Mouse (Mus musculus): Measurements from ENCODE around the gene Rnf141. TPM values are rescaled to one million over a fixed set of nuclear protein-coding genes. Genes with fewer than 3 reads are reported as not detected.
A peak's percentile ranks its signal among the peaks of the same experiment; 100 is the strongest.

Gene Rnf141
- polyA plus RNA-seq (2014; fragmentation: Nextera tagmentation; extraction: Ambion mirVana): 41.4 and 45.6 TPM in 2 replicates

- ATAC-seq (ENCODE audit: low FRiP score) (peak; percentile 94), DNase-seq (ENCODE audit: low spot score) (peak; percentile 97)
- Histone ChIP-seq H3K4me3 (replicated peaks; ENCODE audit: low read length) (peak within 1 kb of the TSS; percentile 65), H3K4me1 (replicated peaks; ENCODE audit: control insufficient read depth, insufficient read depth, low read length) (peaks cover 6% of the 10 kb centered on the region; the same call in 1 of the 2 replicates), H3K27me3 (ENCODE audit: control insufficient read depth, insufficient read depth, low read length) (no peaks in the 10 kb centered on the region), H3K9me3 (ENCODE audit: control insufficient read depth, low read length) (no peaks in the 10 kb centered on the region), H3K4me2 (replicated peaks) (peak within 1 kb of the TSS; percentile 85), H3K9ac (peak within 1 kb of the TSS; percentile 83), H3K36me3 (replicated peaks; ENCODE audit: control insufficient read depth, insufficient read depth) (no peaks in the 10 kb centered on the region), H3K27ac (peak within 1 kb of the TSS; percentile 85)
- under 1% methylated on average over 42 of the region's 42 CpGs for WGBS
Observed at GRCm38 (mm10) chr7:110843916-110844874, at the start of gene Rnf141. Gene Rnf141 (minus strand): TSS chr7:110844457.

DNA sequence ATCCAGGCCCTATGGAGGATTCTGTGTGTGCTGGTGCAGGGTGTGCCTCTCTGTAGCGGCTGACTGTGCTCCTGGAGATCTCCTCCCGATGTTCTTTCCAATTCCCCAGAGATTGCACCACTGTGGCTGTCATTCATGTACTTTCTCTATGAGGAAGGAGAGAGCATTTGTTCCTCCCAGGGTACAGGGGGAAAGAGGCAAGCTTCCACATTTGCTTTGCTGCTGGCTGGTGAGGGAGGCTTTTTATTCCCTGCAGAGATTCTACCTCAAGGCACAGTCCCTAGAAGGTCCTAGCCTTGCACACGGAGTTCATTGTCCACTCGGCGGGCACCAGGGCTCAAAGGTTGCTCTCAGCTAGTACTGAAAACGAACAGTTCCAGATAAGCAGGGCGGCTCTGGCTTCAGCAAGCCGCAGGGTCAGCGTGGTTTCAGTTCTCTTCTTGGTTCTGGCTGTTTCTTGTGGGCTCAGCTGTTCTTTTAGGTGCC, 47.3 kb upstream of the Rnf141 start:
- ATAC-seq (ENCODE audit: low FRiP score): no peak

DNA sequence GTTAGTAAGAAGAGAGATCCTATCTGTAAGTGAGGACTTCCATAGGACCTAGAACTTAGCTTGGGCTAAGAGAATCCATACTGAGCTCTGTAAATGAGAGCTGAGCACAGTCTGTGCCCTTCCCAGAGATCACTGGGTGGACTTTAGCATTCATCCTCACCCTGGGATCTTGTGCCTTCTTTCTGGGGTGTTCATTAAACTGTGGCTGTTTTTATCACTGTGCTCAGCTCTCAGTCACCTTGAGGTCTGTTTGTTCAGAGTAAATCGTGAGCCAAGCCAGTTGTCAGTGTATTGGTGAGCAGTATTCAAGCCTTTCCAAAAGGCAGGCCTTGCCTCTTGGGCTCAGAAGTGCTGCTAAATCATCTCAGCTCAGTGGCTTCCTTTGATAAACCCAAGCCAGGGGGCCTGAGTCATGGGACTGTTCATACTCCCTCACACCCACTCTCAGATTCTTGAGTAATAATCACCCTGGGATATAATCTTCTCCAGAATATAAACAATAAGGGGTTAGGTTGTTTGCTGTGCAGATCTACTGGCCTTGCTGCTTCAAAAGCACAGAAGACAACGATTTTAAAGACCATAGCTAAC, 37.6 kb upstream of the Rnf141 start:
- Histone ChIP-seq H3K9me3 (ENCODE audit: control insufficient read depth, low read length) (no peaks in the 10 kb centered on the region), H3K27ac (no peak overlapping the region), H3K4me2 (replicated peaks) (no peak overlapping the region), H3K4me3 (replicated peaks; ENCODE audit: low read length) (no peak overlapping the region), H3K4me1 (replicated peaks; ENCODE audit: control insufficient read depth, insufficient read depth, low read length) (no peaks in the 10 kb centered on the region), H3K36me3 (replicated peaks; ENCODE audit: control insufficient read depth, insufficient read depth) (no peaks in the 10 kb centered on the region), H3K27me3 (ENCODE audit: control insufficient read depth, insufficient read depth, low read length) (no peaks in the 10 kb centered on the region), H3K9ac (no peak overlapping the region)
- ATAC-seq (ENCODE audit: low FRiP score) (no peak), DNase-seq (ENCODE audit: low spot score) (no peak)
- 77% methylated on average over 2 of the region's 2 CpGs for WGBS

More for the DNA sequence above, 47.3 kb upstream of the Rnf141 start:
- H3K27ac ChIP-seq: no peak overlapping the region
- no peaks in the 10 kb centered on the region for H3K4me1 ChIP-seq (replicated peaks; ENCODE audit: control insufficient read depth, insufficient read depth, low read length)
- H3K9ac ChIP-seq: no peak overlapping the region
- H3K36me3 ChIP-seq (replicated peaks; ENCODE audit: control insufficient read depth, insufficient read depth): no peaks in the 10 kb centered on the region
- no peak overlapping the region for H3K4me3 ChIP-seq (replicated peaks; ENCODE audit: low read length)
- H3K27me3 ChIP-seq (ENCODE audit: control insufficient read depth, insufficient read depth, low read length): no peaks in the 10 kb centered on the region
- H3K4me2 ChIP-seq (replicated peaks): no peak overlapping the region
- 77% methylated on average over 9 of the region's 9 CpGs for WGBS
- H3K9me3 ChIP-seq (ENCODE audit: control insufficient read depth, low read length): no peaks in the 10 kb centered on the region
- no peak for DNase-seq (ENCODE audit: low spot score)

GRCm38 (mm10) chr7:110878028-110878427, 33.8 kb upstream of the Rnf141 start:
- Histone ChIP-seq H3K4me3 (replicated peaks; ENCODE audit: low read length) (no peak overlapping the region), H3K9me3 (ENCODE audit: control insufficient read depth, low read length) (no peaks in the 10 kb centered on the region), H3K9ac (no peak overlapping the region), H3K4me1 (replicated peaks; ENCODE audit: control insufficient read depth, insufficient read depth, low read length) (no peaks in the 10 kb centered on the region), H3K4me2 (replicated peaks) (no peak overlapping the region), H3K27ac (no peak overlapping the region), H3K27me3 (ENCODE audit: control insufficient read depth, insufficient read depth, low read length) (no peaks in the 10 kb centered on the region), H3K36me3 (replicated peaks; ENCODE audit: control insufficient read depth, insufficient read depth) (no peaks in the 10 kb centered on the region)
- ATAC-seq (ENCODE audit: low FRiP score) (no peak), DNase-seq (ENCODE audit: low spot score) (no peak)
- WGBS: 83% methylated on average over 4 of the region's 4 CpGs

GRCm38 (mm10) chr7:110876965-110877364, 32.7 kb upstream of the Rnf141 start:
- no peak for ATAC-seq (ENCODE audit: low FRiP score)
- DNase-seq (ENCODE audit: low spot score): no peak
- Histone ChIP-seq H3K9me3 (ENCODE audit: control insufficient read depth, low read length) (no peaks in the 10 kb centered on the region), H3K27ac (no peak overlapping the region), H3K27me3 (ENCODE audit: control insufficient read depth, insufficient read depth, low read length) (no peaks in the 10 kb centered on the region), H3K4me1 (replicated peaks; ENCODE audit: control insufficient read depth, insufficient read depth, low read length) (no peaks in the 10 kb centered on the region), H3K9ac (no peak overlapping the region), H3K4me3 (replicated peaks; ENCODE audit: low read length) (no peak overlapping the region), H3K4me2 (replicated peaks) (no peak overlapping the region), H3K36me3 (replicated peaks; ENCODE audit: control insufficient read depth, insufficient read depth) (no peaks in the 10 kb centered on the region)
- WGBS: 84% methylated on average over 4 of the region's 4 CpGs

DNA sequence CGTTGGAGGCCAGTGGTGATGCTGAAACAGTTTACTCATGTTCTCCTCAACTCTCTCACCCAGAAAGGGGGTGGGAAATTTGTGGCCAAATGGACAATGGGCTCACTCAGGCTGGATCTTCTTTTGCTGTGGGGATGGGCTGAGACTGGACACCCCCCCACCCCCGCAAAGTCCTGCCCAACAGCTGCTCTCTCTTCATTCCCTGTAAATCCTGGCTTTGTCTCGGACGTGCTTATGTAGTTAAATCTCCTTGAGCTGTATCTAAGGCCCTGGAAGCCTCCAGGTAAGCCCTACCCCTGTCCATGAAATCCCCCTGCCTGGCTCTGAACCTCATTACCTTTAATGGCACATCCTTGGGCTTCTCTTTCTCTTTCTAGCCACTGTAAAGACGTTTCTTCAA, 24.6 kb upstream of the Rnf141 start:
- Histone ChIP-seq H3K36me3 (replicated peaks; ENCODE audit: control insufficient read depth, insufficient read depth) (no peaks in the 10 kb centered on the region), H3K9me3 (ENCODE audit: control insufficient read depth, low read length) (no peaks in the 10 kb centered on the region), H3K4me1 (replicated peaks; ENCODE audit: control insufficient read depth, insufficient read depth, low read length) (no peaks in the 10 kb centered on the region), H3K9ac (no peak overlapping the region), H3K27me3 (ENCODE audit: control insufficient read depth, insufficient read depth, low read length) (no peaks in the 10 kb centered on the region), H3K4me2 (replicated peaks) (no peak overlapping the region), H3K4me3 (replicated peaks; ENCODE audit: low read length) (no peak overlapping the region), H3K27ac (no peak overlapping the region)
- ATAC-seq (ENCODE audit: low FRiP score) (no peak), DNase-seq (ENCODE audit: low spot score) (no peak)
- 83% methylated on average over 5 of the region's 5 CpGs for WGBS

DNA sequence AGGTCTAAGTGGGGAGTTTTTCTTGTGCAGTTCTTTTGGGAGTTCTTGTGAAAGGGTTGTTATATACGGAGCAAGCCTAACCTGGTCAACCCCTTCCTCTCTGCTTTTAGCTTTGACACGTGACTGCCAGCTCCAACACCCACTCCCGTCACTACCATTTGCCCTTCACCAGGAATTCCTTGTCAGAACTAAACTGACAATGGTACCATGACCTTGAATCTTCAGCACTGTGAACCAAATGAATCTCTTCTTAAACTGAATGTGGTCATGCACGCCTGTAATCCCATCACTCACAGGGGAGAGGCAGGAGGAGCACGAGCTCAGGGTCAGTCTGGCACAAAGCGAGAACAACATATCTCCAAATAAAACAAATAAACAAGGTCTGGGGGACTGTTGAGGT, 22.9 kb upstream of the Rnf141 start:
- no peak for DNase-seq (ENCODE audit: low spot score)
- Histone ChIP-seq H3K36me3 (replicated peaks; ENCODE audit: control insufficient read depth, insufficient read depth) (no peaks in the 10 kb centered on the region), H3K4me2 (replicated peaks) (no peak overlapping the region), H3K4me1 (replicated peaks; ENCODE audit: control insufficient read depth, insufficient read depth, low read length) (no peaks in the 10 kb centered on the region), H3K4me3 (replicated peaks; ENCODE audit: low read length) (no peak overlapping the region), H3K27ac (no peak overlapping the region), H3K27me3 (ENCODE audit: control insufficient read depth, insufficient read depth, low read length) (no peaks in the 10 kb centered on the region), H3K9ac (no peak overlapping the region), H3K9me3 (ENCODE audit: control insufficient read depth, low read length) (no peaks in the 10 kb centered on the region)
- no peak for ATAC-seq (ENCODE audit: low FRiP score)
- 93% methylated on average over 6 of the region's 6 CpGs for WGBS

DNA sequence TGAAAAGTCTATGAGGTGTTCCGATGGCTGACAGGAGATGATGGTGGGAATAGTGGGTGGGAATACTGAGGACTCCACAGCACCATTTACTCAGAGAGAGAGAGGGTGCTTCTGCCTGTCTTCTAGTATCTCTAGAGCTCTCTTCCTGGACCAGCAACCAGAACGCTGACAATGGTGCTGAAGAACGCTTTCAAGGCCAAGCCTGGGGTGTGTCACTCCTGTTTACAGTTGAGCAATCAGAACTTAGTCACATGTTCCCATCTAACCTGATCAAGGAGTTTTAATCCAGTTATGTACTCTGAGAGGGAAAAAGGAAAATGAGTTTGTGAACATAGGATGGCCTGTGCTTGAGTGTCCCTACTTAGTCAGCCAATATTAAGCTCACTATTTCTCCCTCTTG, 21.8 kb upstream of the Rnf141 start:
- H3K27me3 ChIP-seq (ENCODE audit: control insufficient read depth, insufficient read depth, low read length): no peaks in the 10 kb centered on the region
- ATAC-seq (ENCODE audit: low FRiP score) (no peak), DNase-seq (ENCODE audit: low spot score) (no peak)
- H3K4me3 ChIP-seq (replicated peaks; ENCODE audit: low read length): no peak overlapping the region
- WGBS: 94% methylated on average over 3 of the region's 3 CpGs
- H3K36me3 ChIP-seq (replicated peaks; ENCODE audit: control insufficient read depth, insufficient read depth): no peaks in the 10 kb centered on the region
- no peaks in the 10 kb centered on the region for H3K4me1 ChIP-seq (replicated peaks; ENCODE audit: control insufficient read depth, insufficient read depth, low read length)
- no peak overlapping the region for H3K9ac ChIP-seq
- no peak overlapping the region for H3K27ac ChIP-seq
- H3K4me2 ChIP-seq (replicated peaks): no peak overlapping the region
- no peaks in the 10 kb centered on the region for H3K9me3 ChIP-seq (ENCODE audit: control insufficient read depth, low read length)

- ATAC-seq (ENCODE audit: low FRiP score): no peak
- no peak overlapping the region for H3K4me3 ChIP-seq (replicated peaks; ENCODE audit: low read length)
- DNase-seq (ENCODE audit: low spot score): no peak
- WGBS: 93% methylated on average over 6 of the region's 6 CpGs
- no peaks in the 10 kb centered on the region for H3K36me3 ChIP-seq (replicated peaks; ENCODE audit: control insufficient read depth, insufficient read depth)
- H3K27ac ChIP-seq: no peak overlapping the region
- H3K9me3 ChIP-seq (ENCODE audit: control insufficient read depth, low read length): no peaks in the 10 kb centered on the region
- no peaks in the 10 kb centered on the region for H3K27me3 ChIP-seq (ENCODE audit: control insufficient read depth, insufficient read depth, low read length)
- H3K4me1 ChIP-seq (replicated peaks; ENCODE audit: control insufficient read depth, insufficient read depth, low read length): no peaks in the 10 kb centered on the region
- H3K9ac ChIP-seq: no peak overlapping the region
- no peak overlapping the region for H3K4me2 ChIP-seq (replicated peaks)
Observed at GRCm38 (mm10) chr7:110865570-110865969, 21.3 kb upstream of the Rnf141 start.
